Mouse (Mus musculus) liver, adult 2 months (tissue): Measurements from ENCODE around the gene Nipal1. TPM values are rescaled to one million over a fixed set of nuclear protein-coding genes. Genes with fewer than 3 reads are reported as not detected.

Source experiments
- DNase-seq: peaks from one replicate; pipeline ENCODE4 v3.0.0-alpha.2; 2011; ENCODE audit warnings: low read depth, low spot score; ENCODE audit errors: extremely low read depth
- H3K27ac ChIP-seq: fragments of 200-500 bp; replicated peaks from 2 replicates; pipeline ENCODE4 v1.5.1; 2012; ENCODE audit warnings: low read depth, mild to moderate bottlenecking, control low read depth, inconsistent platforms, low read length; ENCODE audit not compliant: insufficient read depth
- H3K27me3 ChIP-seq: fragments of 200-500 bp; 2 replicates; pipeline ENCODE4 v1.6.1; 2012; ENCODE audit warnings: mild to moderate bottlenecking, moderate library complexity, low read length, inconsistent platforms; ENCODE audit not compliant: control insufficient read depth, insufficient read depth
- H3K36me3 ChIP-seq: fragments of 200-500 bp; 2 replicates; pipeline ENCODE4 v1.6.1; 2012; ENCODE audit warnings: low read length, inconsistent platforms; ENCODE audit not compliant: control insufficient read depth, insufficient read depth
- H3K4me1 ChIP-seq: fragments of 200-500 bp; 2 replicates; pipeline ENCODE4 v1.6.1; 2011; ENCODE audit warnings: low read length; ENCODE audit not compliant: control insufficient read depth, insufficient read depth
- H3K4me3 ChIP-seq: fragments of 200-500 bp; 2 replicates; pipeline ENCODE4 v1.5.1; 2011; ENCODE audit warnings: low read depth, mild to moderate bottlenecking, control low read depth, low read length, moderate library complexity; ENCODE audit not compliant: insufficient read depth
- H3K79me2 ChIP-seq: fragments of 200-500 bp; 2 replicates; pipeline ENCODE4 v1.6.1; 2012; ENCODE audit warnings: inconsistent platforms, mild to moderate bottlenecking, low read length, moderate library complexity; ENCODE audit not compliant: control insufficient read depth, insufficient read depth
- H3K9ac ChIP-seq: fragments of 200-500 bp; 2 replicates; pipeline ENCODE4 v1.6.1; 2012; ENCODE audit warnings: low read depth, mild to moderate bottlenecking, control low read depth, inconsistent platforms, low read length
- CTCF ChIP-seq: fragments of 200-500 bp; IDR thresholded peaks from 2 replicates; pipeline ENCODE4 v1.5.1; 2011; ENCODE audit warnings: low read depth, low read length, control low read depth
- POLR2A ChIP-seq: fragments of 200-500 bp; IDR thresholded peaks from 2 replicates; pipeline ENCODE4 v1.6.1; 2011; ENCODE audit warnings: low read length, control low read depth; ENCODE audit not compliant: insufficient read depth; ENCODE audit errors: extremely low read depth
- WGBS: fragments of 180-500 bp; shearing (Covaris S2); methylation state at CpG from one replicate; pipeline ENCODE4 v1.1.7; 2018; 5-methylcytosine and 5-hydroxymethylcytosine counted together
- polyA plus RNA-seq: library from polyadenylated mRNA; depleted of rRNA; stranded (reverse); fragments of >200 nt; gene quantifications from 2 replicates; pipeline ENCODE4 v1.2.3, GENCODE M21; 2012
- total RNA-seq: library from RNA; depleted of rRNA; stranded (reverse); fragments of >200 nt; gene quantifications from 2 replicates; pipeline ENCODE4 v1.2.3, GENCODE M21; 2014

Nipal1 gene
- total and polyA plus RNA-seq, 2 experiments = 3.0 to 22.1 TPM

- TF ChIP-seq CTCF (no peak), POLR2A (no peak)
- 87% methylated on average over 7 of the region's 7 CpGs for WGBS
- Histone ChIP-seq H3K27me3 (no peaks in the 10 kb centered on the region), H3K4me1 (peaks cover 4% of the 10 kb centered on the region; the same call in 1 of the 2 replicates), H3K9ac (no peak overlapping the region), H3K36me3 (no peaks in the 10 kb centered on the region), H3K4me3 (no peak overlapping the region), H3K79me2 (no peaks in the 10 kb centered on the region), H3K27ac (no peak overlapping the region)
- no peak for DNase-seq
These were observed 18.8 kb downstream of the Nipal1 start for GRCm38 (mm10) chr5:72666428-72666827.

GRCm38 (mm10) chr5:72668351-72668750 is 20.8 kb downstream of the Nipal1 start:
- H3K4me3 ChIP-seq = no peak overlapping the region
- WGBS = 90% methylated on average over 9 of the region's 9 CpGs
- DNase-seq = no peak
- no peaks in the 10 kb centered on the region for H3K36me3 ChIP-seq
- H3K27ac ChIP-seq = no peak overlapping the region
- no peaks in the 10 kb centered on the region; the same call in 1 of the 2 replicates for H3K27me3 ChIP-seq
- TF ChIP-seq POLR2A (no peak), CTCF (no peak)
- peaks cover 4% of the 10 kb centered on the region; the same call in 1 of the 2 replicates for H3K4me1 ChIP-seq
- no peak overlapping the region for H3K9ac ChIP-seq
- H3K79me2 ChIP-seq = no peaks in the 10 kb centered on the region

DNA sequence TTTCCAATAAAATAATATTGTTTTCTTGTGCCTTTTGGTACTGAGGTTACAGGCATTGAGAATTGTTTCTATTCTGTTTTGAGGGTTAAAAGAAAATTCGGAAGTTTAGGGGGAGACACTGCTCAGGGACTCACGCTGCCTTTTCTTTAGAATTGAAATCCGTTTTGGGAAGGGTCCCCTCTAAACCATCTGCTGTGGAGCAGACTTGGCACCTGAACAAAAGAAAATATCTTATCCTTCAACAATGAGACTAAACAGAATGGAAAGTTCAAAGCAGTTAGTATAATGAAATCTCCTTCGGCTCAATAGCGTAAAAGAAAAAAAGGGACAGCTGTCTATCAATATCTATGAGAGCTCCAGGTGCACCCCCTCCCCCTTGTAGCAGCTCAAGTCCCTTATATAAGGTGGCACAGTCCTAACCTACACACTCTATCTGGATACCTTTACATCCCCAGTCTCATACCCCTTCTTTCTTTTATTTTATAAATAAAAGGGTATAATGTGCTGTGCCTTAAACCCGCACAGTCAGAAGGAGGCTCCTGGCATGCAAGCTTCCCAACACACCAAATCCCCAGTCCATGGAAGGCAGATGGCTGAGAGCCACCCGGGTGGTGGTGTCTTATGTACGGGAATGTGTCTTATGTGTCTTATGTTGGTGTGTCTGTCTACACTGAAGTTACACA is 23.6 kb downstream of the Nipal1 start:
- no peak overlapping the region for H3K9ac ChIP-seq
- H3K79me2 ChIP-seq = no peaks in the 10 kb centered on the region
- H3K27ac ChIP-seq = no peak overlapping the region
- WGBS = 86% methylated on average over 8 of the region's 8 CpGs
- H3K27me3 ChIP-seq = no peaks in the 10 kb centered on the region; the same call in 1 of the 2 replicates
- no peaks in the 10 kb centered on the region for H3K4me1 ChIP-seq
- TF ChIP-seq POLR2A (no peak), CTCF (no peak)
- H3K36me3 ChIP-seq = no peaks in the 10 kb centered on the region
- no peak overlapping the region for H3K4me3 ChIP-seq
- no peak for DNase-seq

- no peak for DNase-seq
- WGBS = 83% methylated on average over 9 of the region's 9 CpGs
- Histone ChIP-seq H3K4me1 (no peaks in the 10 kb centered on the region), H3K79me2 (no peaks in the 10 kb centered on the region), H3K36me3 (no peaks in the 10 kb centered on the region), H3K4me3 (no peak overlapping the region), H3K27me3 (no peaks in the 10 kb centered on the region; the same call in 1 of the 2 replicates), H3K27ac (no peak overlapping the region), H3K9ac (no peak overlapping the region)
- TF ChIP-seq CTCF = no peak
These were observed 27.5 kb downstream of the Nipal1 start for GRCm38 (mm10) chr5:72674994-72675542.

- Histone ChIP-seq H3K79me2 (no peaks in the 10 kb centered on the region), H3K27me3 (no peaks in the 10 kb centered on the region), H3K36me3 (no peaks in the 10 kb centered on the region), H3K9ac (no peak overlapping the region), H3K4me1 (no peaks in the 10 kb centered on the region), H3K27ac (no peak overlapping the region), H3K4me3 (no peak overlapping the region)
- 67% methylated on average over 6 of the region's 6 CpGs for WGBS
- no peak for DNase-seq
- TF ChIP-seq CTCF (no peak), POLR2A (no peak)
These were observed 33.9 kb downstream of the Nipal1 start for GRCm38 (mm10) chr5:72681451-72681850.

DNA sequence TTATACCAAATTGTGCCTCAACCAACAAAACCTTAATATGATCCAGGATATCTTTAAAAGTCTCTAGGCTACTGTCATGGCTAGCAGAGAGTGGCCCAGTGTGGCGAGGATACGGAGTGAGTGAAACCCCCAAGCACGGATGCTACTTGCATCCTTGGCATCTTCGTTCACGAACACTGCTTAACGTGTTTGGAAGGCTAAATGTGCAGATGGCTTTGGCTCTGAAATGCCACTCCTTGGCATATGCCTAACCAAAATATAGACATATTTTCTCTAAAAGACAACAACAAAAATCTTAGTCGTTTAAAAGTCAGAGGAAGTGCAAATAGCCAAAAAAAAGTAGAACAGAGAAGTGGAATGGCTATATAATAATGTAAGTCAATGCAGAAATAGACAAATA is 42.0 kb downstream of the Nipal1 start:
- TF ChIP-seq CTCF (no peak), POLR2A (no peak)
- no peak overlapping the region for H3K4me3 ChIP-seq
- DNase-seq = no peak
- no peaks in the 10 kb centered on the region for H3K79me2 ChIP-seq
- WGBS = 91% methylated on average over 7 of the region's 7 CpGs
- H3K27me3 ChIP-seq = no peaks in the 10 kb centered on the region
- H3K9ac ChIP-seq = no peak overlapping the region
- H3K27ac ChIP-seq = no peak overlapping the region
- H3K4me1 ChIP-seq = no peaks in the 10 kb centered on the region
- H3K36me3 ChIP-seq = no peaks in the 10 kb centered on the region
